Mouse (Mus musculus) ovary, adult 18-20 months (tissue): ENCODE measurements around the gene Samhd1.

Experiments
- DNase-seq: peaks from one replicate; pipeline ENCODE4 v3.0.0; 2022; ENCODE audit warnings: low spot score, mixed read lengths

The Samhd1 gene

DNA sequence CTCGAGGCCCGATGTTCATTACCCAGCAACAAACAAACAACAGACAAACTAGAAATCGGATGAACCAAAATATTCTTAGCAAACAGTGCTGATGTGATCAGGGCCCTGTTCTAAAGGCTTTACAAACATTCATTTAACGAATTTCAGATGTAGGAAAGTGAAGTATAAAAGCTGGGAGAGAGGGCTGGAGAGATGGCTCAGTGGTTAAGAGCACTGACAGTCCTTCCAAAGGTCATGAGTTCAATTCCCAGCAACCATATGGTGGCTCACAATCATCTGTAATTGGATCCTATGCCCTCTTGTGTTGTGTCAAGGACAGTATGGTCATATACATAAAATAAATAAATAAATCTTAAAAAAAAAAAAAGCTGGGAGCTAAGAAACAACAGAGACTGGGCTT lies 1.1 kb upstream of the Samhd1 start:
- DNase-seq = no peak

DNA sequence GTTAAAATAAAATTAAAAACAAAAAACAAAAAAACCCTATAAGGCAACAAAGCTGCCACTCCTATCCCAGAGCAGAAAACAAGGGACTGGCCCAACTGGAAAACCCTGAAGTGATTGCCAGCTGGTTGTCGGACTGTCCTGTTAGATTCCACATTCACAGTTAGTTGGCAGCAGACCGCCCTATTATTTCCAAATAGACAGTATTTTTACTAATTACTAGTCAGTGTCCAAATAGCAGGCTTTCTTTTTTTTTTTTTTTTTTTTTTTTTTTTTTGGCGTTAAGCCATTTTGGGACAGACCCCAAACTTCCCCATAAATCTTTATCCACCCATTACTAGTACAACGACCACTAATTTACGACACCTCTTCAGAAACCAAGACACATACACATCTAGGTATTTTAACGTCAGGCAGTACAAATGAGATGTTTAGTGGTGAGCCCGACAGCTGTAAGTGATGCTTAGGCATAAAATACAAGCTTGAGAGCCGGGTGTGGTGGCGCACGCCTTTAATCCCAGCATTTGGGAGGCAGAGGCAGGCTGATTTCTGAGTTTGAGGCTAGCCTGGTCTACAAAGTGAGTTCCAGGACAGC lies 560 bp upstream of the Samhd1 start:
- DNase-seq = no peak

DNA sequence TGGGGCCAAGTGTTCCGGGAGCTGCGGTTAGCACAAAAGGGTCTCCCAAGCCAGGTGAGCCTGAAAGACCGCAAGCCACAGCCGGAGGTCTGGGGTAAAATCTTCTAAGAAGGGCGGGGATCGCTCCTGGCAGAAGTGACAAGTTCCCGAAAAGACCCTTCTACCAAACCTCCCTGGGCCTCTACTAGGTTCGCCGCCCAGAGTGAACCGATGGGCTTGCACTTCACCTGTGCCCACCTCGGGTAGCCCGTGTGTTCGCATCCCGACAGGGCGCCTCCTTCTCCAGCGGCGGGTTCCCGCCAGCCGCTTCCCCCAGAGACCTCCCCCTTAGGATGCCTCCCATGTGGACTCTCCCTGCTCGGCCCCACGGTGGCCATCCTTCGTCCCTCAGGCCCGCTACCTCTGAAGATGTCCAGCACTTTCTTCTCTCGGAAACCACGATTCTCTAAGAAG lies 560 bp downstream of the Samhd1 start:
- DNase-seq = no peak

DNA sequence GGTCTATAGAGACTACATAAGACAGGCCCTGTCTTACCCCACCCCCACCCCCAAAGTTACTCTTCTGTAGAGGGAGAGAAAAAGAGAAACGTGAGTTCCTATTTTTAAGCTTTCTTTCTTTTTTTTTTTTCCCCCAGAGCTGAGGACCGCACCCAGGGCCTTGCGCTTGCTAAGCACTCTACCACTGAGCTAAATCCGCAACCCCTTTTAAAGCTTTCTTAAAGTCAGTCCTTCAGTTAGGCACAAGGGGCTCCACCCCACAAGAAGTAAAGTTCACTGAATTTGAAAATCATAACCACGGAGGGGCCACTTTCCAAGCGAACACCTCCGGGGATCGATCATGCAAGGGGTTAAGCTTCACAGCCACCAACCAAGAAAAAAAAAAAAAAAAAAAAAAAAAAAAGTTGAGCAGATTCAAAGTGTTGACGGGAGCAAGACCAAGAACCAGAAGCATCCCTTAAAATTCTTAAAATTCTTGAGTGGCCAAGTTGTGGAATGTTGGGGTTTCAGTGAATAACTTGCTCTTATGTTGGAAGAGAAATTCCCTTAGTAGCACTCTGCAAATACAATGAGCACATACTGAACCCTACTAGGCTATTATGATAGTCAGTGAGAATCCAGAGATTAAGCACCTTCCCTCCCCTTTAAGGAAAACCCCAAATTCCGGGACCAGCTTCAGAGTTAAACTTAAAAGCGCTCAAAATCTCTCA lies 1.1 kb downstream of the Samhd1 start:
- DNase-seq = no peak

- DNase-seq = no peak
Observed at GRCm38 (mm10) chr2:157132686-157133540, 2.2 kb downstream of the Samhd1 start.

DNA sequence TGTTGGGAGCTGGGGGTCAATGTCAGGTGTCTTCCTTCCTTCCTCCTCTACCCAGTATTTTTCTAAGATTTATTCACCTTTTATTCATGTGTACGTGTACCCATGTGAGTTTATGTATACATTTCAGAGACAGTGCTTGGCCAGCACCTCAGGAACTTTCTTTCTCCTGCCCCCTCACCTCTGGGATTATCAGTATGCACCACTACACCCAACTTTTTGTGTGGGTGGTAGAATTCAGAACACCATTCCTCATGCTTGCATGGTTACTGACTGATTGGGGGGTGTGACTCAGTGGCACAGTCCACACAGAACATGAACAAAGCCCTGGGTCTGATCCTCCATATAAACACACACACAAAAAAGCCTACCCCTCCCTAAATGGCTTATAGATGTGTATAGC lies 3.0 kb downstream of the Samhd1 start:
- DNase-seq = no peak

GRCm38 (mm10) chr2:157130813-157131514 lies 4.1 kb downstream of the Samhd1 start:
- no peak for DNase-seq

GRCm38 (mm10) chr2:157129601-157130164 lies 5.4 kb downstream of the Samhd1 start:
- DNase-seq = no peak

GRCm38 (mm10) chr2:157129096-157129495 lies 6.0 kb downstream of the Samhd1 start:
- no peak for DNase-seq

DNA sequence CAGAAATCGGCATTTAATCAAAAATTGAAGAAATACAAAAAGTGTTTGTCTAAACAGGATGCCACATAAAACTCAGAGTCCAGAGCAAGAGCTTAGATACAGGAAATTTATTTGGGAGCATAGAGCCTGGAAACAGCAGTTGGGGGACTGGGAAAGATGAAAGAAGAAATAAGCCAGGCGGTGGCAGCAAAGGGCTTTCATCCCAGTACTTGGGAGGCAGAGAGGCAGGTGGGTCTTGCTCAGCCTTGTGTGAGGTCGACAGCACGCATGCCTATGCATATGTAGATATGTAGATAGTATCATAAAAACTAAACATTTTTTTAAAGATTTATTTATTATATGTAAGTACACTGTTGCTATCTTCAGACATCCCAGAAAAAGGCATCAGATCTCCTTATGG lies 7.0 kb downstream of the Samhd1 start:
- DNase-seq = no peak

DNA sequence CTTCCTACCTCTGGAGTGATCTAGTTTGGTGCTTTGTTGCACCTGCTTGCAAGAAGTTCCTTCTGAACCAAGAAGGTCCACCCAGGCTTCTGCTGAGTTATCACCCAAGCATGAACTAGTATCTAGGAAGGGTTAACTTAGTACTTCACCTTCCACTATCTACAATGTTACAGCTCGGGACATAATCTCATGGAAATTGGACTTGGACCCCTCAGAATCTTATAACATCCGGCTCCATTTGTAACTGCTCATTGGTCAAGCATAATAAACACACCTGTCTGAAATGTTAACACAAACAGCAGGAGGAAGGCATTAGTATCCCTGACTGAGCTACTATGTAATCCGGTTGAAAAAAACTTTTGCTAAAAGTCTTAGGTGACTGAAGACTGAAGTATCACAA lies 7.7 kb downstream of the Samhd1 start:
- no peak for DNase-seq

DNA sequence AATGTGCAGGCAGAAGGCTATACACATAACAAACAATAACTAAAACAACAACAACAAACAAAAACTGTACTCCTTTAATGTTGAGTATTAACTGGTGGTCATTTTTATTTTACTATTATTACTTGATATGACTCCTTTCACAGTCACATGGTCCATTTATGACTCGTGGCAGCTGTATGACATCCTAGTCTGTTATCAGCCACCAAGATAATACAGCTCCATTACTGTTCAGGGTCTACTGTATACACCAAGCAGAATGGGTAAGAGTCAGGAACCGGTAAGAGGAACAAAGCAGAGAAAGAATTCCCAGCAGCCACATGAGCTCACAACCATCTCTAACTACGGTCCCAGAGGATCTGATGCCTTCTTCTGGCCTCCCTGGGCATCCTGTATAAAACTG lies 9.8 kb downstream of the Samhd1 start:
- no peak for DNase-seq

DNA sequence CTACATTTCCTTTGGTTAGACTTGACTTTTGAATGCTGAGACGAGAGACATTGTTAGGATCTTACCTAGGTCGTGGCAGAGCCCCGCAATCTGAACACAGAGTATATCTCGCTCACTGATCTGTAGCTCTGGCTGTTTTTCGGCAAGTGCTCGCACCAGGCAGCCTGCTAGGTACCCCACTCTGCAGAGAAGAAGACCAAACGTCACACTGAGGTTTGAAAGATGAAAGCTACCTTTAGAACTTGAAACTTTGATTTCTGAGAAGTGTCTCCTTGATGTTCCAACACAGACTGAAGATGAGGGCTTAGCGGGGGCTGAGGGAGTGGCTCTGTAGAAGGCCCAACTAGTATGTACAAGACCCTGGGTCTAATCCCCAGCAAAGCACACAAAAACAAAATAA lies 13.3 kb downstream of the Samhd1 start:
- DNase-seq = no peak

DNA sequence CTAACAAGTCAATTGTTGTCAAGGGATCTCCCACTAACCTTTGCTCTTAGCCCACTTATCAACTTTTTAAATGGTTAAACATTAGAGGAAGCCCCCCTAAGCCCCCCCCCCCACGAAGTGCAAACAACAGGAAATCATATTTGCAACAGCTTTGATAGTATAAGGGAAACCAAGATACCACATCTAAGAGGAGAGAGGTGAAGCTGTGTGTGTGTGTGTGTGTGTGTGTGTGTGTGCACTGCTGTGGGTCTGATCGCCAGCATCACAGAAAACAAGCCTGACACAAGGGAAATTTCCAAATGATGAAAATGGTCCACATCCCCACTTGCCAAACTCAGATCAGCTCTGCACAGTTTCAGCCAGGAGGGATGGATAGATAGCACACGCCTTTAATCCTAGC lies 16.0 kb downstream of the Samhd1 start:
- no peak for DNase-seq

- DNase-seq = no peak
Observed at GRCm38 (mm10) chr2:157118556-157118955, 16.5 kb downstream of the Samhd1 start.

DNA sequence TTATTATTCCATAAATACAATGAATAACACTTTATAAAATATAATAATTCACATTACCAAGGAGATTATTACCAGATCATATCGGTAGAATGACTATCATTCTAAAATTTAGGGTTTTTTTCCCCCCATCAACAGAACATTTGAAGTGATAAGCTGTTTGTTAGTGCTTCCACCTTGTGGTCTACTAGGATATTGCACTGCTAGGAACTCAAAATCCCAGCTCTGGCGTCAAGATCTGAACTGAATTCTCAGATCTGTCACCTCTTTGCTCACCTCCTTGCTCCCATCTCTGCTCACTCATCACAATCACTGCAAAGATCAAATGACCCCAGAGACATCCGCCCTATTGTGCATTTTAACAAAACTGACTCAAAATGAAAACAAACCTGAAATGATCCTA lies 18.1 kb downstream of the Samhd1 start:
- no peak for DNase-seq

DNA sequence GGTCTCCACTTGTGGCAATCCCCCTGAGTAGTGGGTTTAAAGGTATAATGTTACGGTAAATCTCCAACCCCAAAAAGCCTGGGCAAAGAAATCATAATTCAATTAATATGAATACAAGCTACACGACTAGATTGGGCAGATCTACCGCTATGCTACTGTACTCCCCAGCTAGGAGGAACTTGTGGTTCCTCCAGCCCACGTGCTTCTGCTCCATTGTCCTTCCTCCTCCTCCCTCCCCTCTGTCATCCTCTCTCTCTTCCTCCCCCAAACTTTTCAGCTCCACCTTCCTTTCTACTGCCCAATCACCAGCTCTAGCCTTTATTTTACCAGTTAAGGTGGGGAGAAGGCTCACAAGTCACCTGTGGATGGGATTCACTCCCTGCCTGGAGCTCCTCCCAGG lies 26.8 kb downstream of the Samhd1 start:
- DNase-seq = no peak

GRCm38 (mm10) chr2:157104454-157104853 lies 30.6 kb downstream of the Samhd1 start:
- DNase-seq = no peak

- no peak for DNase-seq
Observed at GRCm38 (mm10) chr2:157102256-157102655, 32.8 kb downstream of the Samhd1 start.

- DNase-seq = no peak
Observed at GRCm38 (mm10) chr2:157101650-157102049, 33.4 kb downstream of the Samhd1 start.

DNA sequence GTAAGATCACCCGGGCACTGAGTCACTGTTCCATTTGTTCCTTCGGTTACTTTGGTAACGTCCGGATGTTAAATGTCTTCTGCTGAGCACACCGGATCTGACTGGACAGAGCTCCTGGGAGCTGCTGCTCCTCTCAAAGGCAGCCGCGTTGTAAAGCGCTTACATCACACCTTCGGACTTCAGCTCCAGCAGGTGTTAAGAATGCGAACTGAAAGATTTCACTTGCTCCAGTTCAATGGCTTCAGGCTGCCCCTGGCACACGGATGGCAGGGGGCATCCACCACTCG lies 34.8 kb downstream of the Samhd1 start:
- DNase-seq = no peak
